Mouse (Mus musculus) spleen, embryonic (tissue): ENCODE results near the gene Gm17657.

Experiments used
- CTCF ChIA-PET: fragments of 350-600 bp; sonication (Branson Sonifier 250); formaldehyde crosslinking; loops from one replicate; lab custom pipeline; 2022; lab: Charles Lee

Gm17657 gene

DNA sequence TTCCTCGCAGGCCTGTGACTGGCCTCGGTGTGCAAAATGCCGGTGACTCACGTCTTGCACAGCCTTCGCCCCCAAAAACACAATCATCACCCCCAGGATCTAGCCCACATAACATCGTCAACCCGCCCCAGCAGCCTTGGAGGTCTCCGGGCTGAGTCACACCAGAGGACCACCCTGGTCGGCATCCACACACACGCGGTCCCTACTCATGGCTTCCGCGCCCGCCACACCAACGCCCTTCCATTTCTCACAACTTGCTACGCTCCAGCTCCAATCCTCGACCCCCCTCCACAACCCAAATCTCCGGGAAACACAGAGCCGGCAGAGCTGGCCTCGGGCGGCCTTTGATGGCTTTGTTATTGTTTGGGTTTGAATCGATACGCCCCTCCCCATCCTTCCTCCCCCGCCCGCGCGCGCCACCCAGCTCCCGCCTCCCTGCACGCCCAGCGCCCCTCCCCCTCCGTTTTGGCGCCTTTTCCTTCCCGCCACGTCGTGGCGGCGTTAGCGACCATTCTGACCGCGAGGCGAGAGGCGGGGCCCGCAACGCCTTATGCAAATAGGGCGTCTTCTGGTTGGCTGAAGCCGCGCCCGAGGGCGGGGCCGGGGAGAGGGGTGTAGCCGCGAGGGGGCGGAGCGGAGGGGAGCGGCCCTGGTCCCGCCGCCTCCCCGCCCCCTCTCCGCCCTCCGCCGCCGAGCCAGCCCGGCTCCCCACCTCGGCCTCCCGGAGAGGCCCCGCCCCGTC lies 59.3 kb downstream of the Gm17657 start:
- CTCF ChIA-PET: interaction anchor here (1.5 kb wide), 1 partner anchor 95 kb away, joined by 5 read pairs; no protein-coding TSS in a partner anchor

- CTCF ChIA-PET: interaction anchor here (1.5 kb wide), 1 partner anchor 94 kb away, joined by 5 read pairs; no protein-coding TSS in a partner anchor
Measured at GRCm38 (mm10) chr17:29488978-29489970, 60.2 kb downstream of the Gm17657 start.

- CTCF ChIA-PET: no interaction called here
Measured at GRCm38 (mm10) chr17:29488257-29488977, 61.0 kb downstream of the Gm17657 start.

- CTCF ChIA-PET: interaction anchor here (0.6 kb wide), 1 partner anchor 19 kb away, joined by 6 read pairs; no protein-coding TSS in a partner anchor
Measured at GRCm38 (mm10) chr17:29485336-29486233, 63.9 kb downstream of the Gm17657 start.

DNA sequence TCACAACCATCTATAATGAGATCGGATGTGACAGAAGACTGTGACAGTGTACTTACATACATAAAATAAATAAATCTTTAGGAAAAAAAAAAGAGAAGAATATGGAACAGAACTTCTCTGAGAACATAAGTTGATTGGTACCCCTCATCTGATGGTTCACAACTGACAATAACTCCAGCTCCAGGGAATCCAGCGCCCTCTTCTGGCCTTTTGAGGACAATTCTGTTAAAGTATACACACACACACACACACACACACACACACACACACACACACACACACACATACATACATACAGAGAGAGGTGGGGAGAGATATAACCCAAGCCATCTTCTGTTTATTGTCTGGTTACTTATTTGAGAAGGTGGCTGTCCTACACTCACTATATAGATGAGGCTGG lies 65.0 kb downstream of the Gm17657 start:
- CTCF ChIA-PET: interaction anchor here (0.6 kb wide), 2 partner anchors 18 to 47 kb away, joined by 3 to 6 read pairs; no protein-coding TSS in a partner anchor

DNA sequence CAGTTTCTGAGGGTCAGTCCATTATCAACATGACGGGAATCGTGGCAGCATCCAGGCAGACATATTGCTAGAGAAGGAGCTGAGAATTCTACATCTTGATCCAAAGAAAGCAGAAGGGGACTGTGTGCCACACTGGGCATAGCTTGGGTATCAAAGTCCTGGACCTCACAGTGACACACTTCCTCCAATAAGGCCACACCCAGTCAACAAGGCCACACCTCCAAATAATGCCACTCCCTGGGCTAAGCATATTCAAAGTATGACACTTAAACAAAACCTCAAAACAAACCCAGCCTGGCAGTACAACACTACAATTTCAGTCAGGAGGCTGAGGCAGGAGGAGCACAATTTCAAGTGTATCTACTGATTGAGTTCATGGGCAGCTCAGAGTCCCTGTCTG lies 66.2 kb downstream of the Gm17657 start:
- CTCF ChIA-PET: interaction anchor here (1.3 kb wide), 1 partner anchor 48 kb away, joined by 5 read pairs; no protein-coding TSS in a partner anchor

GRCm38 (mm10) chr17:29482632-29483031 lies 66.8 kb downstream of the Gm17657 start:
- CTCF ChIA-PET: interaction anchor here (1.3 kb wide), 1 partner anchor 49 kb away, joined by 5 read pairs; no protein-coding TSS in a partner anchor

DNA sequence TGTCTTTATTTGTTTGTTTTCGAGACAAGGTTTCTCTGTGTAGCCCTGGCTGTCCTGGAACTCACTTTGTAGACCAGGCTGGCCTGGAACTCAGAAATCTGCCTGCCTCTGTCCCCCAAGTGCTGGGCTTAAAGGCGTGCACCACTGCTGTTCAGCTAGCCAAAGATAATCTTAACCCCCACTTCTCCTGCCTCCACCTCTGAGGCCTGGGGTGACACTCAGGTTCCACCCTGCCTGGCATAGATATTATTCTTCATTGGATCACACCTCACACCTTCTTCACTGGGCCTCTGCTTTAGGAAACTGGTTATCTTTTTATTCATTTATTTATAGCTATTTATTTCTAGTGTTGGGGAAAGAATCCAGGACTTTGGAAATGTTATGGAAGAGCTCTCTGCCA lies 69.2 kb downstream of the Gm17657 start:
- CTCF ChIA-PET: no interaction called here

GRCm38 (mm10) chr17:29478271-29478670 lies 71.2 kb downstream of the Gm17657 start:
- CTCF ChIA-PET: interaction anchor here (0.6 kb wide), 1 partner anchor 14 kb away, joined by 7 read pairs; no protein-coding TSS in a partner anchor

DNA sequence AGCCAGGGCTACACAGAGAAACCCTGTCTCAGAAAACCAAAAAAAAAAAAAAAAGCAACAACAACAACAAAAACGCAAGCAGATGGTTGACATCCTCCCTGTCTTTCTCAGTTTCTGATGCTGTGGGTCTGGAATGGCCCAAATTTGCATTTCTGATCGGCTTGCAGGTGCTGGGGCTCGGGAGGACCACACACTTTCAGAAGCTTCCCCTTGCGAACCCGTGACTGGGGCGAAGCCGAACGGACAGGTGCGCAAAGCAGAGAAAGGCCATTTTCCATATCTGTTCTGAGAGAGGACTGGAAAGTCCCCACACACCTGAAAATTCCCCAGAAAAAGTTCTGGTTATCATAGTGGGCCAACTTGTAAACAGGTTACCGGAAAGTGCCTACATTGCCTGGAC lies 72.1 kb downstream of the Gm17657 start:
- CTCF ChIA-PET: interaction anchor here (0.6 to 0.7 kb wide), 2 partner anchors 306 to 541 kb away, joined by 4 to 13 read pairs; no protein-coding TSS in a partner anchor

DNA sequence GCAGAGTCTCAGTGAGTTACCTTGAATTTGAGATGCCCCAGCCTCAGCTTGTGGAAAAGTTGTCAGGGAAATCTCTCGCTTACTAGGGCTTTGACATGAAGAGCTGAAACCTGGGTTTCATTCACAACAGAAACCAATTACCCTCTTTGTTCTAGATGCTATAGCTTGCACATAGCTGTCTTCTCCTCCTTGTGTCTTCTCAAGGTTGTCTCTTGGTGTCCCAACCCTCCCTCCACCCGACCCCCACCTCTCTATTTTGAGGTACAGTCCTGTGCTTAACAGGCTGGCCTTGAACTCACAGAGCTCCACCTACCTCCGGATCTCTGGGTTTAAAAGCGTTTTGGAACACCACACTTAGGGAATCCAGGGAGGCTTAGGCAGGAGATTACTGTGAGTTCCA lies 73.0 kb downstream of the Gm17657 start:
- CTCF ChIA-PET: interaction anchor here (0.7 kb wide), 1 partner anchor 546 kb away, joined by 7 read pairs; no protein-coding TSS in a partner anchor

GRCm38 (mm10) chr17:29475142-29475541 lies 74.3 kb downstream of the Gm17657 start:
- CTCF ChIA-PET: interaction anchor here (0.5 kb wide), 1 partner anchor 363 kb away, joined by 7 read pairs; no protein-coding TSS in a partner anchor

DNA sequence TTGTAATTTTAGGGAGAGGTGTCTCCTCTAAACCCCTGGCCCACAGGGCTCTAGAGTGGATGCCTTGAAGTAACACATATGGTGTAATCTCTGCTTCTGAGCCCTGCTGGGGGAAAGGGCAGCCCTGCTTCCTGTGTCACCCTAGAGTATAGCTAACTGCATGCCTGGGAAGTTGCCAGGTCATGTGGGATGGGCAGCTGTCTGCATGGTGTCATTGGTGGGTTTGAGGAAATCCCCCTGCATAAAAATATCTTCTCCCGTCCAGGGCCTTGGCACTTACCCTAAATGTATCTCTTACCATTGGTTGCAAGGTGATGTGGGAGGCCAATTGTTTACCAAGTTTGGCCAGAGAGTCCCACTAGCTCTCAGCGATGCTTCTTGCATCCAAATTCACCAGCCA lies 75.4 kb downstream of the Gm17657 start:
- CTCF ChIA-PET: no interaction called here

DNA sequence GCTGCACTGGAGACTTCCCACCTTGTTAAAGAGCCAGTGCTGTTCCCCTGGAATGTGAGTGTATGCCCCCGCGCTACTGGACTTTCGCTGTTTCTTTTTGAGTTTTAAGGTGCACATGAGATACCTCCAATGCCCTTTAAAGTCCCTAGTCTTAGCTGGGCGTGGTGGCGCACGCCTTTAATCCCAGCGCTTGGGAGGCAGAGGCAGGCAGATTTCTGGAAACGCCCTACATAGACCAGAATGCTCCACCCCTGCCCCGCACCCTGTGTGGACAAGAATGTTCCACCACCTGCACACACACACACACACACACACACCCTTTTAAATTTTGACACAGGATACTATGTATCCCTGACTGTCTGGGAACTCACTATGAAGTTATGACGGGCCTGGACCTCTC lies 76.0 kb downstream of the Gm17657 start:
- CTCF ChIA-PET: no interaction called here
